Mouse (Mus musculus): ENCODE data around the gene Synj2.

DNA sequence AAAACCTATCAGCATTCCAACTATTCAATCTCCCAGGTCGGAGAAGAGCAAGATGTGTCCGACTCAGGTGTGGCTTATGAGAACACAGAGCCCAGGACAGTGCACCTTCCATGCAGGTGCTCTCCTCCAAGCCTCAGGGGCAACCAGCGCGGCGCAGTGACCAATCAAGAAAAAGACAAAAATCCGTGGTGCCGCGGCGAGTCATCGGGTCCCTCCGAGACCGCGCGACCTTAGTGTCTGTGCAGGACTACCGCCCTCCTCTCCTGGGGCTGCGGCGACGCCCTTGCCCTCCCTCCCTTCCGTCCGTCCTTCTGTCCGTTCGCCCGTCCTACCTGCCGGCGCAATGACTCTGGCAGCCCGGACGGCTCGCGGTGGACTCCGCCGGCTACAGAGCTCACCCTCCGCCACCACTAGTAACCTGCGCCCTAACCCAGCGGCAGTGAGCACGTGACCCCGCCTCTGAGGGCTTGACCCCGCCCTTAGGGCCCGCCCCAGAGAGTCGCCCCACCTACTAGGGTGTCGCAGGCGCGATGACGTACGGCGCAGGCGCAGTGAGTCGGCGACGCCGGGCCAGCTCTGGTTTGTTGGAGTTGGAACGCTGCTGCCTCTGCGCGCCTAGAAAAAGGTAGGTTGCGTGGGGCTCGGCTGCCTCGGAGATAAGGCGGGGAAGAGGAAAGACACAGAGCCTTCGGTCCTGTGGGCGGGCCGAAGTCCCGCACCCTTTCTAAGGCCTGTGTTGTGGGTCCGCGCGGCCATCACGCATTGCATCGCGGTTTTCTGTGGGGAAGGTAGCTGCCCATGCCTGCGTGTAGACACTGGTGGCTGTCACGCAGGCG lies 138.4 kb downstream of the Synj2 start, which contains the start of the genes Serac1 and Gtf2h5:
- TF ChIP-seq CTCF (IDR thresholded peaks at IDR 0.05; ENCODE audit: low read depth, low read length) (no peak), POLR2A (IDR thresholded peaks at IDR 0.05; ENCODE audit: borderline replicate concordance, low read depth, low read length) (no peak)
